Mouse (Mus musculus): Measurements from ENCODE around the gene Mcm10.
"Not testable (repeated sequence)": the region's sequence is repeated elsewhere in the genome, so short reads cannot be mapped to it uniquely, and the experiment has no call there.

Mcm10 gene

DNA sequence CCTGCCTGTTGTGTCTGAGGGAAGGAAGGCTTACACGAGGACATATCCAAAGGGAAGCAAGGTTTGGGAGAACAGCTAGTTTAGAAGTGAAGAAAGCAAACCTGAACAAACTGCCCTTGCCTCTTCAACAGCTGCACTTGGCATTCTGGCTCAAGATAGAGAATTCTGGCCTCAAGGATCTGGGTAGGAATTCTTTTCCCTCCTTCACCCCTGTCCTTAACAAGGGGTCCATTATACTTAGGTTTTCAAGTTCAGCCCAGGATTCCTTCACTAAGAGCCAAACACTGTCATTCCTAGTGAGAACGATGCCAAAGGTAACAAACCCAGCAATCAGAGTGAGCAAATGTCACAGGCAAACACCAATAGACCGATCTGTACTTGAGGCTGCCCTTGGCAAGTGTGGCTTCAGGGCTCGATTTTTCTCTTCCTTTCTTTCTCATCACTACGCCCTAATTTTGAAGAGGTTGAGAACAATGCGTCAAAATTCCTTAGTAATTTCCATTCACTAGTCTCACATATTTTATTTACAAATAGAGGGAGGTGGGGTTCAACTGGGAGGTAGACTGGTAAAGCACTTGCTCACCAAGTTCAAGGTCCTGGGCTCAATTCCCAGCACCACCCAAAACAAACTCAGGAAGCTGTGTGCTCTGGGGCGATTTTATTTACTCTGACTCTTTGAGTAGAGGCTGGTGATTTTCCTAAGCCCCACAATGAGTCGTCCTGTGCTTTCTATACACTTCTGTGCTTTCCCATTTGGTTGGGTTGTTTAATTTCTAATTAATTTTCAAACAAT is 25.0 kb downstream of the Mcm10 start:
- no peak for DNase-seq (ENCODE audit: low read depth, low spot score)

- DNase-seq (ENCODE audit: low read depth, low spot score) = no peak
These were observed 25.8 kb downstream of the Mcm10 start for GRCm38 (mm10) chr2:4986798-4987197.

GRCm38 (mm10) chr2:4985000-4985399 is 27.6 kb downstream of the Mcm10 start:
- no peak for DNase-seq (ENCODE audit: low read depth, low spot score)

- no peak for DNase-seq (ENCODE audit: low read depth, low spot score)
These were observed 28.6 kb downstream of the Mcm10 start for GRCm38 (mm10) chr2:4983987-4984386.

DNA sequence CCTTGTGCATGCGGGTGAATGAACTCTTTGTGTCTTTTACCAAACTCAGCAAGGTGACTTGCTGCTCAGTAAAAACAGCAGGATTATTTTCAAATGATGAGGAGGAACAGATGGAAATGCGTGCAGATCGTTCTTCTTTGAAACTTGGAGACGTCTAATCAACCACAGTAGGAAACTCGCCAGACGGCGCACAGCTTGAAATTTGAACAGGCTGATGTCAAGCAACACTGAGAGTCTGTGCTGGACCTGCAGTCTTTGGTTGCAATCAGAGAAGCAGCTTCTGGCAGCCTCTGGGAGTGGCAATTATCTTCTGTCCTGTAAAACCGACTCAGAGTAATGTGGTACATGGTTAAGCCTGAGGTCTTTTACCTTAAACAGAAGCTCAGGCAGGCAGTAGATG is 34.5 kb downstream of the Mcm10 start:
- DNase-seq (ENCODE audit: low read depth, low spot score) = no peak

DNA sequence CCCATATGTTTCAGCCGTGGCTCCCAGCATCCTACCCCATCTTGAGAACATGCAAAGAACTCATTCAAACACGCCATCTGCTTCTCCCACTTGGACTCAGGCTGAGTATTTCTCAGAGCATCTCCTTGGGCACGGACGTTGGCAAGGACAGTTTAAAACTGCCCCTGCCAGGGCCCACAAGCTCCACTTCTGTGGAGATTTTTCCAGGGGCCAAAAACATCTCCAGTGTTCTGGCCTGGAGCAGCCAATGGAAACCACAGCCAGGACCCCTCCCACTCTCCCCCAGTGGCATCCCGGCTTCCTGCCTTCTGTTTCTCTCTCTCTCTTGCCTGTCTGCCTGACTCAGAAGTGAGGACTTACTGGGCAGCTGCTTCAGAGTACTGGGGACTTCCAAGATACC is 36.8 kb downstream of the Mcm10 start, which contains the start of gene Ucma:
TSS of gene Ucma (plus strand) at position 316 of the 400 bp plus-strand sequence.
- DNase-seq (ENCODE audit: low read depth, low spot score) = no peak

DNA sequence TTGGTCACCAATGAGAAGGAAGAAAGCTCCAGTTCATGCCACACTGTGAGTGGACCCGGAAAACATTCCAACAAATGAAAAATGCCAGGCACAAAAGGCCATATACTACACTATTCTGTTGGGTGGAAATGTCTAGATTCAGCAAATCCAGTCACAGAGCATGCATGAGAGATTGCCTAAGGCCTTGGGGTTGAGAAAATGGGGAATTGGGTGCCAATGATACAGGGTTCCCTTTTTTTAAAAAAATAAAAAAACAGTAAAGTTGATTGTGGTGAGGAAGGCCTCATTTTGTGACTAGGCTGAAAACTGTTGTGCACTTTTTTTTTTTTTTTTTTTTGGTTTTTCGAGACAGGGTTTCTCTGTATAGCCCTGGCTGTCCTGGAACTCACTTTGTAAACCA is 43.5 kb downstream of the Mcm10 start:
- DNase-seq (ENCODE audit: low read depth, low spot score) = no peak

DNA sequence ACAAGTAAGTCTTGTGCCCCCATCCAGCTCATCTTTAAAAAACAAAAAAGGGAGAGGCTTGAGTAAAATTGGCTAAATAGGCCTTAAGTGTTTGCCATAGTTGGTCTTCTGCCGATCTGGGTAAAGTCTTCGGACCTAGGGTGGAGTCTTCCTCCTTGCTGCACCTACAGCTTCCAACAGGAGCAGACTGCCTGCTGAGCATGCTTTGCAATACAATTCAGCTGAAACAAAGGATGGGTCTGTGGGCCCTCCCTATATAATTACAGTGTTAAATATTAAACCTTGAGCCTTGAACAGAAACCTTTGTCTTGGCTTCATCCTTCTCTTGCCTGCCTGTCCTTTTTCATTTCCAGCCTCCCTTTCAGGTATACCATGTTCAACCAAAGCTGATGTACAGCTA is 44.8 kb downstream of the Mcm10 start:
- no peak for DNase-seq (ENCODE audit: low read depth, low spot score)

DNA sequence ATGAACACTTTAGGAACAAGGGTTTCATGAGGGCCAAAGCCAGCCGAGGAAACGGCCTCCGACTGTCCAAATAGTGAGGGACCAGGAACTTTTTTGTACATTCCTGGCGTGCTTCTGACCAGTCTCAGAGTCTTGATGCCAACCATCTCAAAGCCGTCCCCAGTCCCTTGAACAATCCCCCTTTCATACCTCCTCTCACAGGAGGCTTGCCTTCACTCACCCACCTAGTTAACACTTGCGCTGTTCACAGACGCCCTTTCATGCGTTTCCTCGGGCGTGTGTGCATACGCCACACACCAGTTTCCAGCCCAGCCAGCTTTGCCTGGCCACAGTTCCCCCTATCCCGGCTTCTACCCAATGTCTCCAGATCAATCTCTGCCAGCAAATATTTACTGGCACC is 54.6 kb downstream of the Mcm10 start:
- no peak for DNase-seq (ENCODE audit: low read depth, low spot score)

- DNase-seq (ENCODE audit: low read depth, low spot score) = no peak
These were observed 58.3 kb downstream of the Mcm10 start for GRCm38 (mm10) chr2:4954216-4954760.

GRCm38 (mm10) chr2:4950986-4951385 is 61.6 kb downstream of the Mcm10 start:
- DNase-seq (ENCODE audit: low read depth, low spot score) = no peak

DNA sequence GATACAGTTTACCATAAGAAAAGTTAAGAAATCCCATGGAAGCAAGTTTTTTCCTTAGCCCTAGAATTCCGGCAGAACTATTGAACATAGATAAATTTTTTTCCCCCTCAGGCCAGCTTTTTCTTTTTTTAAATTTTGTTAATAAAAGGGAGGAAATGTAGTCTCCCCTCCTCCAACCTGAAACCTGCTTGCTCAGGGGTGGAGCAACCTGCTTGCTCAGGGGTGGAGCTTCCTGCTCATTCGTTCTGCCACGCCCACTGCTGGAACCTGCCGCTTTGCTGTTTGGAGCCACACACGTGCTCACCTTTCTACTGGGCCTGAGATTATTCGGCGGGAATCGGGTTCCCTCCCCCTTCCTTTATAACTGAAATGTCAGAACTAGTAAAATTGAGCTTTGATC is 62.9 kb downstream of the Mcm10 start:
- not testable (repeated sequence) for DNase-seq (ENCODE audit: low read depth, low spot score)

- DNase-seq (ENCODE audit: low read depth, low spot score) = no peak
These were observed 71.7 kb downstream of the Mcm10 start for GRCm38 (mm10) chr2:4940861-4941260.

Measured in CD4-positive, CD25-positive, alpha-beta regulatory T cell, adult 2 months (primary cell).